ENCODE assay signal across 9 mouse cellular contexts in genomic region chr6:148943695-148944094, GRCm38 (mm10). TPM values are rescaled to one million over a fixed set of nuclear protein-coding genes. Genes with fewer than 3 reads are reported as not detected.
DNase-seq lines count a peak whose midpoint lies in the region; ATAC-seq and TF ChIP-seq lines count a peak whose summit lies in the region.
"Had no signal": no experiment of that assay in that cellular context is flagged by ENCODE, and none has a peak within 500 bp of the region (broad histone marks: within the 10 kb centered on the region; RNA-seq: fewer than 3 reads in every experiment).

No protein-coding gene starts in this region.

- peaks cover 9% of the 10 kb centered on the region; the same call in 1 of the 2 replicates for H3K4me1 ChIP-seq in heart, embryonic 11.5 days (ENCODE audit: control insufficient read depth, insufficient read depth, low read length)
- peaks cover 2 to 16% of the 10 kb centered on the region in 2 experiments; a peak in 2 of 4 replicates for H3K4me1 ChIP-seq in MEL (ENCODE audit: control insufficient read depth in 1 of 2, insufficient read depth in 2 of 2, low read length in 2 of 2)
- peaks cover 10% of the 10 kb centered on the region; the same call in 1 of the 2 replicates for H3K4me1 ChIP-seq in hindbrain, embryonic 15.5 days (replicated peaks)

- H3K27me3 ChIP-seq in heart, embryonic 11.5 days (ENCODE audit: control insufficient read depth, insufficient read depth, low read length): no peaks in the 10 kb centered on the region
- no peaks in the 10 kb centered on the region for H3K27me3 ChIP-seq in MEL (ENCODE audit: control insufficient read depth in 1 of 2, insufficient read depth in 2 of 2, low read length in 2 of 2)
- H3K27me3 ChIP-seq in hindbrain, embryonic 15.5 days: no peaks in the 10 kb centered on the region

- no peak for TF ChIP-seq RAD21 in MEL (IDR thresholded peaks at IDR 0.05; ENCODE audit: low read depth, low read length)

- no peak for TF ChIP-seq CTCF in MEL (IDR thresholded peaks at IDR 0.05 in 2 of 3, conservative IDR thresholded peaks at IDR 0.05 in 1 of 3; ENCODE audit: control insufficient read depth in 1 of 3, insufficient read depth in 1 of 3, low read depth in 2 of 3, low read length in 3 of 3, poor library complexity in 1 of 3, severe bottlenecking in 1 of 3)

- H3K36me3 ChIP-seq in heart, embryonic 11.5 days (ENCODE audit: control insufficient read depth, insufficient read depth, low read length): no peaks in the 10 kb centered on the region
- peaks cover 3 to 31% of the 10 kb centered on the region in 2 experiments; a peak in 3 of 4 replicates for H3K36me3 ChIP-seq in MEL (ENCODE audit: control insufficient read depth in 1 of 2, insufficient read depth in 2 of 2, low read length in 2 of 2)
- no peaks in the 10 kb centered on the region for H3K36me3 ChIP-seq in hindbrain, embryonic 15.5 days

- H3K27ac ChIP-seq in heart, embryonic 11.5 days (ENCODE audit: low read depth, low read length): no peak overlapping the region
- no peak overlapping the region for H3K27ac ChIP-seq in MEL (ENCODE audit: control insufficient read depth, low read depth, low read length)
- no peak overlapping the region for H3K27ac ChIP-seq in hindbrain, embryonic 15.5 days (replicated peaks)

- WGBS in heart, embryonic 11.5 days (ENCODE audit: insufficient replicate concordance): 21% methylated on average over 3 of the region's 3 CpGs
- WGBS in hindbrain, embryonic 15.5 days: 20% methylated on average over 3 of the region's 3 CpGs

- no peak for TF ChIP-seq POLR2A in MEL (IDR thresholded peaks at IDR 0.05; ENCODE audit: control insufficient read depth in 1 of 2, insufficient read depth in 1 of 2, low read depth in 1 of 2, low read length in 2 of 2, poor library complexity in 1 of 2)

- DNase-seq in heart, adult 11 months: no peak
- peak; percentile 32 for DNase-seq in MEL (ENCODE audit: low read depth, low spot score)
- peak; percentile 31 for DNase-seq in mesoderm, embryonic 11.5 days (ENCODE audit: low read depth, low spot score)
- no peak for DNase-seq in MN1 (ENCODE audit: low spot score)
- DNase-seq in T-cell, adult 2 months (ENCODE audit: low spot score): no peak
- no peak for DNase-seq in urinary bladder, postnatal 36 days (ENCODE audit: low spot score in 2 of 2)
- DNase-seq: lung, postnatal 14 days had no signal

- TF ChIP-seq EP300 in MEL (IDR thresholded peaks at IDR 0.05; ENCODE audit: low read depth in 1 of 2, low read length in 2 of 2): no peak

- ATAC-seq in heart, embryonic 11.5 days (replicated peaks; ENCODE audit: insufficient number of reproducible peaks, low FRiP score, low TSS enrichment): no peak
- no peak for ATAC-seq in hindbrain, embryonic 15.5 days (ENCODE audit: low FRiP score, low read depth)

- peaks cover 59% of the 10 kb centered on the region for H3K79me2 ChIP-seq in MEL (ENCODE audit: control insufficient read depth, insufficient read depth, low read length, poor library complexity)

- peak overlapping the region; percentile 83 for H3K4me2 ChIP-seq in heart, embryonic 11.5 days
- H3K4me2 ChIP-seq in hindbrain, embryonic 15.5 days: peak overlapping the region; percentile 71

- H3K9ac ChIP-seq in heart, embryonic 11.5 days (ENCODE audit: low read depth, low read length): peak overlapping the region; percentile 99
- H3K9ac ChIP-seq in MEL (ENCODE audit: control insufficient read depth, low read depth, low read length, poor library complexity, severe bottlenecking): peak overlapping the region; percentile 84
- H3K9ac ChIP-seq in hindbrain, embryonic 15.5 days: no peak overlapping the region

- H3K4me3 ChIP-seq in heart, embryonic 11.5 days (ENCODE audit: low read depth, low read length): peak overlapping the region; percentile 74
- peak overlapping the region; percentile 80 to 88 for H3K4me3 ChIP-seq in MEL (ENCODE audit: control insufficient read depth in 1 of 2, insufficient read depth in 1 of 2, low read depth in 2 of 2, low read length in 2 of 2)
- H3K4me3 ChIP-seq in hindbrain, embryonic 15.5 days: peak overlapping the region; percentile 54

- no peaks in the 10 kb centered on the region for H3K9me3 ChIP-seq in heart, embryonic 11.5 days (replicated peaks; ENCODE audit: control insufficient read depth, low read length)
- H3K9me3 ChIP-seq in MEL (replicated peaks; ENCODE audit: insufficient read depth, low read length): no peaks in the 10 kb centered on the region
- no peaks in the 10 kb centered on the region for H3K9me3 ChIP-seq in hindbrain, embryonic 15.5 days

TF ChIP-seq in MEL, 35 proteins besides CTCF, POLR2A, EP300 and RAD21:
- TF ChIP-seq MAX (IDR thresholded peaks at IDR 0.05; ENCODE audit: low read length) (no peak), GATA1 (IDR thresholded peaks at IDR 0.05; ENCODE audit: low read depth, low read length) (0 out of 2 replicates have a peak, but pooled peaks have one; percentile 59), POLR2AphosphoS5 (IDR thresholded peaks at IDR 0.05; ENCODE audit: borderline replicate concordance, low read depth, low read length) (no peak), E2F4 (IDR thresholded peaks at IDR 0.05; ENCODE audit: borderline replicate concordance, low read depth, low read length) (no peak), ZKSCAN1 (IDR thresholded peaks at IDR 0.05; ENCODE audit: low read depth, low read length) (no peak), MEF2A (IDR thresholded peaks at IDR 0.05; ENCODE audit: extremely low read depth, insufficient replicate concordance, low read depth, low read length, poor library complexity, severe bottlenecking) (no peak), TBP (IDR thresholded peaks at IDR 0.05; ENCODE audit: low read depth, low read length) (no peak), TCF12 (IDR thresholded peaks at IDR 0.05; ENCODE audit: low read depth, low read length) (peak; percentile 13; the same call in 1 of the 2 replicates), HCFC1 (IDR thresholded peaks at IDR 0.05; ENCODE audit: low read depth, low read length) (no peak), CHD2 (IDR thresholded peaks at IDR 0.05; ENCODE audit: low read length) (no peak), SMC3 (IDR thresholded peaks at IDR 0.05; ENCODE audit: low read depth, low read length) (no peak), CHD1 (IDR thresholded peaks at IDR 0.05; ENCODE audit: low read depth, low read length) (no peak), ZNF384 (IDR thresholded peaks at IDR 0.05; ENCODE audit: low read depth, low read length) (no peak), RCOR1 (IDR thresholded peaks at IDR 0.05; ENCODE audit: low read depth, low read length) (no peak), NRF1 (IDR thresholded peaks at IDR 0.05; ENCODE audit: insufficient read depth, low read depth, low read length, poor library complexity, severe bottlenecking) (no peak), ETS1 (IDR thresholded peaks at IDR 0.05; ENCODE audit: low read depth, low read length) (no peak), TAL1 (IDR thresholded peaks at IDR 0.05; ENCODE audit: low read length) (no peak)

RNA-seq across cellular contexts. Expression of gene Sinhcaf, which starts 2.6 kb away (rescaled TPM):
- polyA plus RNA-seq in heart, embryonic 11.5 days (2014; fragmentation: Nextera tagmentation; extraction: Ambion mirVana): 104 and 113 TPM in 2 replicates
- 44.1 and 54.4 TPM in 2 replicates for total RNA-seq in MEL (2012; rRNA removed)
- 10 to 100 TPM; 34.7 to 59.7 TPM for polyA plus RNA-seq in MEL (2012; ENCODE audit: insufficient read depth in 1 of 2, insufficient read length in 2 of 2, low read depth in 1 of 2, low replicate concordance in 2 of 2, missing spikeins in 1 of 2)
- polyA plus RNA-seq in hindbrain, embryonic 15.5 days (2015; fragmentation: Nextera tagmentation; extraction: Ambion mirVana): 44.4 and 51.8 TPM in 2 replicates

RNA-seq across cellular contexts. Expression of gene Caprin2, which starts 47.7 kb away (rescaled TPM):
- polyA plus RNA-seq in heart, embryonic 11.5 days (2014; fragmentation: Nextera tagmentation; extraction: Ambion mirVana): 9.6 and 10.6 TPM in 2 replicates
- total RNA-seq in MEL (2012; rRNA removed): 4.2 and 5.9 TPM in 2 replicates
- polyA plus RNA-seq in MEL (2012; ENCODE audit: insufficient read depth in 1 of 2, insufficient read length in 2 of 2, low read depth in 1 of 2, low replicate concordance in 2 of 2, missing spikeins in 1 of 2): 1 to 10 TPM in 1 of 2 experiments, not detected in 1; 6.4 TPM
- 10.3 and 10.5 TPM in 2 replicates for polyA plus RNA-seq in hindbrain, embryonic 15.5 days (2015; fragmentation: Nextera tagmentation; extraction: Ambion mirVana)

Comparison
In these comparisons a context has a peak if more than half of its experiments do, and no peak if none do; other contexts are left out.
1. DNase-seq: peak in MEL (single experiment) and mesoderm, embryonic 11.5 days (single experiment); none in heart, adult 11 months (single experiment), MN1 (single experiment), T-cell, adult 2 months (single experiment) and urinary bladder, postnatal 36 days (0 of 2).
2. Peak in every context shown above with its lines, with median percentiles within 50 percentile points of each other: H3K4me3 ChIP-seq.